Mouse (Mus musculus): ENCODE measurements around the gene Tcl1b4.

GRCm38 (mm10) chr12:105158842-105159241, 42.9 kb upstream of the Tcl1b4 start:
- no peak for TF ChIP-seq CTCF (conservative IDR thresholded peaks at IDR 0.05; ENCODE audit: low read length)
- TF ChIP-seq POU5F1 (IDR thresholded peaks at IDR 0.05; ENCODE audit: borderline replicate concordance, low read length): no peak
- no peak for TF ChIP-seq NANOG (IDR thresholded peaks at IDR 0.05; ENCODE audit: borderline replicate concordance, low read length)

Measured in E14TG2a.4 (cell line).